ENCODE assay signal across 8 mouse cellular contexts in the genomic region with DNA sequence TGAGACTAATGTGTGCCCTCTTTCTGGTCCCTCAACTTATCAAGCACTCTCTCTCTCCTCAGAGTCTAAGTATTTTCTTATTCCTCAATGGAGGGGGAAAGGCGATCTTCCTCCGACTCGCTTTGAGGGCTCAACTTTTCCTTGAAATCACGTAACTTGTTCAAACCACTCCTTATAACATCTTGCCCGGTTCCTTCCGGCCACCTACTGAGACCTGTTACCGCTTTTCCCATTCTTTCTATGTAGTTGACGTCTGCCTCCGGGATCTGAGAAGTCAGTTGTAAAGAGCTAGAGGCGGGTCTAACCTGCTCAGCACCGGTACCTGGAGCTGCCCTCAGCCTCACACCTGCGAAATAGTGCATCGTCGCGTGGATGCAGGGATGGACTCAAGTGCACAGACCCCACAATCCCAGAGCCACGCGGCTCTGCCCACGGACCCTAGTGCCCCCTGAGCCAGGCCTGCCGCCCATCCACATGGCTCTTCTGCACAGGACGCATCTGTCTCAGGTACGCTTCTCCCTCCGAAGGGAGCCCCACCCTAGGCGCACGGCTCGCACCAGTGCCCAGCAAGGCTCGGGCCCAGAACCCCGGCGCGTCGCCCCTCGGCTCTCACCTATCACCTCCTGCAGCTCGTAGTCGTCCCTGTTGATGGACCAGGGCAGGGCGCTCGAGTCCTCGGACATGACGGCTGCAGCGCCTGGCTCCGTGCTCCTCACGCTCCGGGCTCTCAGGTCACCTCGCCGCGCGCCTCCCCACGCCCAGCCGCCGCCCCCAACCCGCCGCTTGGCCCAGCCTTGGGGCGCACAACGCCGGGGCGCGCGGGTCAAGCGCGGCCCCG. TPM values are rescaled to one million over a fixed set of nuclear protein-coding genes. Genes with fewer than 3 reads are reported as not detected.
DNase-seq lines count a peak whose midpoint lies in the region; ATAC-seq and TF ChIP-seq lines count a peak whose summit lies in the region.
"Had no signal": no experiment of that assay in that cellular context is flagged by ENCODE, and none has a peak within 500 bp of the region (broad histone marks: within the 10 kb centered on the region; RNA-seq: fewer than 3 reads in every experiment).

No protein-coding gene starts in this region.

- no peak for TF ChIP-seq CTCF in spleen, adult 2 months (IDR thresholded peaks at IDR 0.05; ENCODE audit: extremely low read depth, insufficient read depth, insufficient read length, insufficient replicate concordance)
- no peak for TF ChIP-seq CTCF in liver, postnatal 0 days (IDR thresholded peaks at IDR 0.05; ENCODE audit: low read depth)

- no peaks in the 10 kb centered on the region for H3K27me3 ChIP-seq in spleen, adult 2 months (ENCODE audit: control insufficient read depth, insufficient read depth, low read length)
- no peaks in the 10 kb centered on the region for H3K27me3 ChIP-seq in hindbrain, embryonic 11.5 days (ENCODE audit: control insufficient read depth, insufficient read depth, low read length)
- no peaks in the 10 kb centered on the region for H3K27me3 ChIP-seq in liver, postnatal 0 days (ENCODE audit: insufficient read depth, low read length)
- no peaks in the 10 kb centered on the region for H3K27me3 ChIP-seq in stomach, embryonic 16.5 days (ENCODE audit: control insufficient read depth, insufficient read depth, low read length)

- peak overlapping the region; percentile 92 for H3K4me3 ChIP-seq in spleen, adult 2 months (ENCODE audit: extremely low read depth, insufficient read depth, insufficient read length)
- H3K4me3 ChIP-seq in hindbrain, embryonic 11.5 days (ENCODE audit: low read depth, low read length) = peak overlapping the region; percentile 93
- H3K4me3 ChIP-seq in liver, postnatal 0 days (ENCODE audit: low read depth, low read length) = peak overlapping the region; percentile 82
- peak overlapping the region; percentile 78 for H3K4me3 ChIP-seq in stomach, embryonic 16.5 days (replicated peaks; ENCODE audit: low read length)

- H3K9me3 ChIP-seq in hindbrain, embryonic 11.5 days (ENCODE audit: control insufficient read depth, low read length) = no peaks in the 10 kb centered on the region
- H3K9me3 ChIP-seq in liver, postnatal 0 days (ENCODE audit: low read length) = no peaks in the 10 kb centered on the region
- H3K9me3 ChIP-seq in stomach, embryonic 16.5 days (replicated peaks; ENCODE audit: control insufficient read depth, low read length) = no peaks in the 10 kb centered on the region

- no peak for TF ChIP-seq EP300 in liver, postnatal 0 days (IDR thresholded peaks at IDR 0.05; ENCODE audit: low read depth)

- peak overlapping the region; percentile 87 for H3K9ac ChIP-seq in hindbrain, embryonic 11.5 days (ENCODE audit: low read depth, low read length)
- peak overlapping the region; percentile 84 for H3K9ac ChIP-seq in liver, postnatal 0 days (replicated peaks)
- H3K9ac ChIP-seq in stomach, embryonic 16.5 days (ENCODE audit: low read length) = peak overlapping the region; percentile 85

- no peak for TF ChIP-seq POLR2A in spleen, adult 2 months (IDR thresholded peaks at IDR 0.05; ENCODE audit: low read depth, low read length)

- peak overlapping the region; percentile 96 for H3K4me2 ChIP-seq in hindbrain, embryonic 11.5 days (replicated peaks; ENCODE audit: low read depth, low read length)
- peak overlapping the region; percentile 97 for H3K4me2 ChIP-seq in liver, postnatal 0 days (ENCODE audit: low read depth, low read length)
- H3K4me2 ChIP-seq in stomach, embryonic 16.5 days (ENCODE audit: low read depth, low read length) = peak overlapping the region; percentile 71

- DNase-seq in spleen, adult 2 months (ENCODE audit: low read depth in 1 of 2, low spot score in 2 of 2) = no peak
- DNase-seq in spleen, adult 18-20 months = no peak
- DNase-seq in embryo, embryonic 11 days = peak; percentile 34
- no peak for DNase-seq in hindbrain, embryonic 11.5 days (ENCODE audit: low spot score)
- DNase-seq in liver, postnatal 0 days = no peak
- DNase-seq in adrenal gland, postnatal 4 days (ENCODE audit: low spot score in 2 of 2) = no peak

- H3K36me3 ChIP-seq in spleen, adult 2 months (ENCODE audit: control insufficient read depth, insufficient read depth, low read length) = no peaks in the 10 kb centered on the region
- no peaks in the 10 kb centered on the region for H3K36me3 ChIP-seq in hindbrain, embryonic 11.5 days (ENCODE audit: control insufficient read depth, insufficient read depth, low read length)
- H3K36me3 ChIP-seq in liver, postnatal 0 days (replicated peaks; ENCODE audit: insufficient read depth, low read length) = peaks cover 2% of the 10 kb centered on the region; the same call in 1 of the 2 replicates
- H3K36me3 ChIP-seq in stomach, embryonic 16.5 days (ENCODE audit: control insufficient read depth, insufficient read depth, low read length) = no peaks in the 10 kb centered on the region

- ATAC-seq in hindbrain, embryonic 11.5 days (ENCODE audit: low FRiP score) = peak; percentile 48
- peak; percentile 1 for ATAC-seq in liver, postnatal 0 days
- no peak for ATAC-seq in stomach, embryonic 16.5 days (ENCODE audit: insufficient read depth, low FRiP score)

- peaks cover 14% of the 10 kb centered on the region for H3K4me1 ChIP-seq in spleen, adult 2 months (ENCODE audit: control insufficient read depth, insufficient read depth, insufficient read length)
- no peaks in the 10 kb centered on the region; the same call in 1 of the 2 replicates for H3K4me1 ChIP-seq in hindbrain, embryonic 11.5 days (replicated peaks; ENCODE audit: control insufficient read depth, insufficient read depth, low read length)
- peaks cover 13% of the 10 kb centered on the region for H3K4me1 ChIP-seq in liver, postnatal 0 days (ENCODE audit: insufficient read depth)
- H3K4me1 ChIP-seq in stomach, embryonic 16.5 days (ENCODE audit: control insufficient read depth, insufficient read depth, low read length) = no peaks in the 10 kb centered on the region

- H3K27ac ChIP-seq in spleen, adult 2 months (ENCODE audit: insufficient read depth, low read length) = peak overlapping the region; percentile 100
- peak overlapping the region; percentile 76 for H3K27ac ChIP-seq in hindbrain, embryonic 11.5 days (ENCODE audit: low read depth, low read length)
- peak overlapping the region; percentile 96 for H3K27ac ChIP-seq in liver, postnatal 0 days (ENCODE audit: low read depth)
- peak overlapping the region; percentile 85 for H3K27ac ChIP-seq in stomach, embryonic 16.5 days (ENCODE audit: low read length)

- WGBS in spleen, adult 2 months = 1% methylated on average over 59 of the region's 59 CpGs
- under 1% methylated on average over 58 of the region's 59 CpGs for WGBS in hindbrain, embryonic 11.5 days
- WGBS in liver, postnatal 0 days (ENCODE audit: insufficient replicate concordance) = 1% methylated on average over 48 of the region's 59 CpGs
- WGBS in stomach, embryonic 16.5 days = under 1% methylated on average over 59 of the region's 59 CpGs

RNA-seq across cellular contexts. Expression of gene Oxsr1, which starts 0.6 kb away (rescaled TPM):
- 9.4 and 9.5 TPM in 2 replicates for polyA plus RNA-seq in spleen, adult 2 months (2012; rRNA removed)
- 15.6 and 17.1 TPM in 2 replicates for polyA plus RNA-seq in hindbrain, embryonic 11.5 days (2014; fragmentation: Nextera tagmentation; extraction: Ambion mirVana)
- polyA plus RNA-seq in liver, postnatal 0 days (2015; fragmentation: Nextera tagmentation; extraction: Ambion mirVana) = 3.8 and 4.1 TPM in 2 replicates
- polyA plus RNA-seq in stomach, embryonic 16.5 days (2015; fragmentation: Nextera tagmentation; extraction: Ambion mirVana) = 11.7 TPM in 2 replicates
- 10 to 100 TPM; 36.0 to 39.5 TPM for total RNA-seq in adrenal gland, postnatal 4 days (2021)

RNA-seq across cellular contexts. Expression of gene Acaa1a, which starts 17.9 kb away (rescaled TPM):
- polyA plus RNA-seq in spleen, adult 2 months (2012; rRNA removed) = 138 and 173 TPM in 2 replicates
- 55.2 and 62.6 TPM in 2 replicates for polyA plus RNA-seq in hindbrain, embryonic 11.5 days (2014; fragmentation: Nextera tagmentation; extraction: Ambion mirVana)
- 132 and 141 TPM in 2 replicates for polyA plus RNA-seq in liver, postnatal 0 days (2015; fragmentation: Nextera tagmentation; extraction: Ambion mirVana)
- polyA plus RNA-seq in stomach, embryonic 16.5 days (2015; fragmentation: Nextera tagmentation; extraction: Ambion mirVana) = 131 and 139 TPM in 2 replicates
- 100 to 1,000 TPM; 115 to 119 TPM for total RNA-seq in adrenal gland, postnatal 4 days (2021)

RNA-seq across cellular contexts. Expression of gene Myd88, which starts 19.6 kb away (rescaled TPM):
- 27.0 and 33.5 TPM in 2 replicates for polyA plus RNA-seq in spleen, adult 2 months (2012; rRNA removed)
- 5.7 and 7.4 TPM in 2 replicates for polyA plus RNA-seq in hindbrain, embryonic 11.5 days (2014; fragmentation: Nextera tagmentation; extraction: Ambion mirVana)
- 15.6 and 16.7 TPM in 2 replicates for polyA plus RNA-seq in liver, postnatal 0 days (2015; fragmentation: Nextera tagmentation; extraction: Ambion mirVana)
- polyA plus RNA-seq in stomach, embryonic 16.5 days (2015; fragmentation: Nextera tagmentation; extraction: Ambion mirVana) = 43.2 and 46.7 TPM in 2 replicates
- 10 to 100 TPM; 29.4 to 31.3 TPM for total RNA-seq in adrenal gland, postnatal 4 days (2021)

RNA-seq across cellular contexts. Expression of gene Xylb, which starts 35.6 kb away (rescaled TPM):
- polyA plus RNA-seq in spleen, adult 2 months (2012; rRNA removed) = 1.3 and 2.0 TPM in 2 replicates
- 4.6 and 5.4 TPM in 2 replicates for polyA plus RNA-seq in hindbrain, embryonic 11.5 days (2014; fragmentation: Nextera tagmentation; extraction: Ambion mirVana)
- polyA plus RNA-seq in liver, postnatal 0 days (2015; fragmentation: Nextera tagmentation; extraction: Ambion mirVana) = 8.2 and 9.2 TPM in 2 replicates
- polyA plus RNA-seq in stomach, embryonic 16.5 days (2015; fragmentation: Nextera tagmentation; extraction: Ambion mirVana) = 7.0 and 8.5 TPM in 2 replicates
- 10 to 100 TPM in 1 of 2 experiments, 1 to 10 TPM in 1; 7.3 to 16.5 TPM for total RNA-seq in adrenal gland, postnatal 4 days (2021)

RNA-seq across cellular contexts. Expression of gene Slc22a14, which starts 43.7 kb away (rescaled TPM):
- 0.19 and 0.22 TPM in 2 replicates for polyA plus RNA-seq in spleen, adult 2 months (2012; rRNA removed)
- not detected in 2 replicates for polyA plus RNA-seq in hindbrain, embryonic 11.5 days (2014; fragmentation: Nextera tagmentation; extraction: Ambion mirVana)
- polyA plus RNA-seq in liver, postnatal 0 days (2015; fragmentation: Nextera tagmentation; extraction: Ambion mirVana) = not detected in 2 replicates
- not detected in 2 replicates for polyA plus RNA-seq in stomach, embryonic 16.5 days (2015; fragmentation: Nextera tagmentation; extraction: Ambion mirVana)
- total RNA-seq in adrenal gland, postnatal 4 days (2021) = not detected
- total RNA-seq: heart, adult 18-20 months had no signal
